Mouse (Mus musculus): ENCODE data around the gene Clmn.
"Not testable (repeated sequence)": the region's sequence is repeated elsewhere in the genome, so short reads cannot be mapped to it uniquely, and the experiment has no call there.

Gene Clmn

GRCm38 (mm10) chr12:104838462-104838861 lies 26.4 kb downstream of the Clmn start:
- no peak for DNase-seq (ENCODE audit: low spot score)

GRCm38 (mm10) chr12:104837957-104838401 lies 26.9 kb downstream of the Clmn start:
- no peak for DNase-seq (ENCODE audit: low spot score)

GRCm38 (mm10) chr12:104837111-104837837 lies 27.6 kb downstream of the Clmn start:
- DNase-seq (ENCODE audit: low spot score) = peak; percentile 78

- no peak for DNase-seq (ENCODE audit: low spot score)
Measured at GRCm38 (mm10) chr12:104836230-104836629, 28.6 kb downstream of the Clmn start.

- DNase-seq (ENCODE audit: low spot score) = no peak
Measured at GRCm38 (mm10) chr12:104835369-104836094, 29.3 kb downstream of the Clmn start.

- no peak for DNase-seq (ENCODE audit: low spot score)
Measured at GRCm38 (mm10) chr12:104834772-104835171, 30.1 kb downstream of the Clmn start.

GRCm38 (mm10) chr12:104830666-104831435 lies 34.0 kb downstream of the Clmn start:
- DNase-seq (ENCODE audit: low spot score) = no peak

GRCm38 (mm10) chr12:104830283-104830639 lies 34.6 kb downstream of the Clmn start:
- DNase-seq (ENCODE audit: low spot score) = no peak

GRCm38 (mm10) chr12:104829596-104830282 lies 35.1 kb downstream of the Clmn start:
- peak; percentile 60 for DNase-seq (ENCODE audit: low spot score)

- DNase-seq (ENCODE audit: low spot score) = not testable (repeated sequence)
Measured at GRCm38 (mm10) chr12:104828986-104829385, 35.9 kb downstream of the Clmn start.

GRCm38 (mm10) chr12:104827721-104828120 lies 37.2 kb downstream of the Clmn start:
- DNase-seq (ENCODE audit: low spot score) = peak; percentile 60

GRCm38 (mm10) chr12:104824907-104825267 lies 40.0 kb downstream of the Clmn start:
- no peak for DNase-seq (ENCODE audit: low spot score)

GRCm38 (mm10) chr12:104824244-104824906 lies 40.5 kb downstream of the Clmn start:
- peak; percentile 86 for DNase-seq (ENCODE audit: low spot score)

- DNase-seq (ENCODE audit: low spot score) = no peak
Measured at GRCm38 (mm10) chr12:104823722-104824121, 41.2 kb downstream of the Clmn start.

- DNase-seq (ENCODE audit: low spot score) = no peak
Measured at GRCm38 (mm10) chr12:104822838-104823599, 41.9 kb downstream of the Clmn start.

- DNase-seq (ENCODE audit: low spot score) = no peak
Measured at GRCm38 (mm10) chr12:104822151-104822550, 42.7 kb downstream of the Clmn start.

- DNase-seq (ENCODE audit: low spot score) = no peak
Measured at GRCm38 (mm10) chr12:104820061-104820460, 44.8 kb downstream of the Clmn start.

- no peak for DNase-seq (ENCODE audit: low spot score)
Measured at GRCm38 (mm10) chr12:104819050-104819449, 45.8 kb downstream of the Clmn start.

- DNase-seq (ENCODE audit: low spot score) = no peak
Measured at GRCm38 (mm10) chr12:104818057-104818456, 46.8 kb downstream of the Clmn start.

- no peak for DNase-seq (ENCODE audit: low spot score)
Measured at GRCm38 (mm10) chr12:104817172-104817866, 47.6 kb downstream of the Clmn start.
